Mouse (Mus musculus) 416B (cell line): Measurements from ENCODE around the gene Sprr3.
"Not testable (repeated sequence)": the region's sequence is repeated elsewhere in the genome, so short reads cannot be mapped to it uniquely, and the experiment has no call there.

Experiments used
- DNase-seq: peaks from one replicate; pipeline ENCODE4 v3.0.0; 2011; ENCODE audit warnings: low read depth

The Sprr3 gene

DNA sequence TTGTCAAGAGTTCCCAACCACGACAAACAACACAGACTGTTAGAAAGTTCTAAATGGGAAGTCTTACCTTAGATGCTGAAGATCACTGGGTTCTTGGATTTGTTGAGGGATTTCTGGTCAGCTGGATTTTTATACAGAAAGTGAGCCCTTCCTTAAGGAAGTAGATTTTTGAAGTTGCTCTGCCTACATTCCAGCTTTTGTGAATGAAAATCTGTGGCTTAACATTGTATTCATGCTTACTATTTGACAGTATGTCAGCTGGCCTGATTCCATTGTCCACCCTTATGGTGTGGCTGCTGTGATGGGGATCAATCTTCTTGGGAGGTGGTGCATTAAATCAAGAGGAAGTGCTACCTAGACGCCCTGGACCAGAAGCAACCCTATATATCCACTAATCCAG, at the start of gene Sprr3:
TSS of gene Sprr3 (minus strand) at position 101 of the 400 bp plus-strand sequence.
- no peak for DNase-seq

DNA sequence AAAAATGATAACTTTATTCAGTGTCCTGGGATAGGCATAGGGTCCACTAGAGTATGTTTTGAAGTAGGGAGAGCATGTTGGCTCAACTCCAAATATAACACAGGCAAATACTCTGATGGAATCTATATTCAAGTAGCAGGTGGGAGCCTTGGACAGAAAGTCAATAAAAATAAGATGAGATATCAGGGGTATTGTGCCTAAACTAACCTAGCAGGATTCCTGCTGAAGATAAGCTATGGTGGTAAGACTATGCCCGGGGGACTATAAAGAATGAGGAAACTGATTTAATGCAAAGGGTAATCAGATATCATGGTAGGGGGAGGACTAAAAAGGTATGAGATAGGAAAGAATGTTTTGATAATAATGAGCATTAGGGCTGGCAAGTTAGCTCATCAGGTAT, 49.7 kb upstream of the Sprr3 start:
- DNase-seq: no peak

DNA sequence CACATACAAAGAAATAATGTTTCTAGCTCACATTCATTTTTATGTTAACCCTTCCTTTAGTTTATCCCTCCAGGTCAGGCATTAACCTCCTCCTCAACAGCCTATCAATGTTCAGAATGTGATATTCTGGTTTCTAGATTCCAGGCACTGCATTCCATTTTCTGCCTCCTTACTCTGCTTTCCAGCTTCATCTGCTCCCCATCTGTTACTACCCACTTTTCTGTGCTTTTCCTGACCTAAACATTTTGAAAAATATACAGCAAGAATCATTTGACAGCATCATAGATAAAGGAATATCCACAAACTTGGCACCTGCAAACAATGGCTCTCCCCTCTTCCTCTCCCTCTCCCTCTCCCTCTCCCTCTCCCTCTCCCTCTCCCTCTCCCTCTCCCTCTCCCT, 45.0 kb upstream of the Sprr3 start:
- DNase-seq: no peak

DNA sequence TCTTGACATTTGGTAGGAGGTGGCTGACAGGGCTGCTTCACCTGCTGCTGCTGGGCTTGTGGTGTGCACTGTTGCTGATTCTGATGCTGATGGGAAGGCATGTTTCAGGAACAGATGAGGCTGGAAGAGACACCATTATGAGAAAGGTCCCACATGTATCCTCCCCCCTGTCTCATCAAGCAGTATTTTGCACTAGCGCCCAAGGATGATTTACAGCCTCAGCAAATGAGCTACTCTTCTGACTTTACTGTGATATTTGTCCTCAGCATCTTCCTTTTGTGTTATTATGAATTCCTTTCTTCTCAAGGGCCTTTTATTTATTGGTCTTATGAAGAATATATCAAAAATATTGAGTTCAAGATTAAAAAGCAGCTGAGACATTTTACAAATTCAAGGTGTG, 41.9 kb upstream of the Sprr3 start, which contains the start of gene Sprr4:
TSS of gene Sprr4 (minus strand) at position 101 of the 400 bp plus-strand sequence.
- DNase-seq: no peak

DNA sequence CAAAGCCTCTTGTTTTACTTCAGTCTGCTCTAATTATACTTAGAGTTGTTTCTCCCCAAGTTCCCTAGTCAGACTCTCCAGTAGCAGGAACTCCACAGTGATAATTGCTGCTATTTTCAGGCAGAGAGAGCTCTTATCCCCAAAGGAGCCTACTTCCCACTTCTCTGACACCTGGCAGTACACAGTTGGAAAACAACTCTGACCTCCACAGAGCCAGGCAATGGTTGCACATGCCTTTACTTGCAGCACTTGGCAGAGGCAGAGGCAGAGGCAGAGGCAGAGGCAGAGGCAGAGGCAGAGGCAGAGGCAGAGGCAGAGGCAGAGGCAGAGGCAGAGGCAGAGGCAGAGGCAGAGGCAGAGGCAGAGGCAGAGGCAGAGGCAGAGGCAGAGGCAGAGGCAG, 31.7 kb upstream of the Sprr3 start:
- DNase-seq: not testable (repeated sequence)

DNA sequence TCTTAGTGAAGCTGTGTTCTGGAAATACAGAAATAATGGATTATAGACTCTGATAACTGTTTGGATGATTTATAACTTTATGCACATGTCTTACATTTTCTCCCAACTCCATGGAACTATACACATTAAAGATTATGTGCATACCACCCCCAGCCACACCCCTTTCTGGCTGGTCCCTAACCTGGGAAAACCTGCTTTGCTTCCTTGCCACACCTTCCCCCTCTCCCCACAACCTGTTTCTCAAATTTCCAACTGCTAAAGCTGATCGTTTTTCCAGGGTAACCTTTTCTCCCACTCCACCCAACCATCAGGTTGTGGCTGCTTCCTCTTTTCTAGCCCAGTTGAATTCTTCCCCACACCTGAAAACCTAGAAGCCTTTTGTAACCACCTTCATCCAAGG, 27.8 kb upstream of the Sprr3 start:
- DNase-seq: no peak

DNA sequence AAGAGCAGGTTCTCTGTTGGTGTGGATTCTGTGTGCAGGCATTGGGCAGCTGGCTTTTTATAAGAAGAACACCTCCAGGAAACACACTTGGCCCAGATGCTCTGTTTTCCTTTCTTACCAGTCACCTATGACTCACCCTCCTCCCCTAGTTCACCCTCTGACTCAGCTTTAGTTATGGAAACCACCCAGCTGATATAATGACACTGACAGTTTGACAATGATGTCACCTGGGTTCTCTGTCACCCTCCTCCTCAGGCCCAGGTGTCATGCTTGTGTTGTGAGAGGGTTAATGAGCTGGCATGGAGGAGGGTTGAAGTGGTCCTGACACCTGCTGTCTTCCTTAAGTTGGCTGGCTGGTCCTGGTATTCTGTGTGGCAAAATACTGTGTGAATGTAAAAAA, 27.3 kb upstream of the Sprr3 start, which contains the start of gene Sprr1a:
TSS of gene Sprr1a (minus strand) at position 33 of the 400 bp plus-strand sequence.
- peak; percentile 40 for DNase-seq

DNA sequence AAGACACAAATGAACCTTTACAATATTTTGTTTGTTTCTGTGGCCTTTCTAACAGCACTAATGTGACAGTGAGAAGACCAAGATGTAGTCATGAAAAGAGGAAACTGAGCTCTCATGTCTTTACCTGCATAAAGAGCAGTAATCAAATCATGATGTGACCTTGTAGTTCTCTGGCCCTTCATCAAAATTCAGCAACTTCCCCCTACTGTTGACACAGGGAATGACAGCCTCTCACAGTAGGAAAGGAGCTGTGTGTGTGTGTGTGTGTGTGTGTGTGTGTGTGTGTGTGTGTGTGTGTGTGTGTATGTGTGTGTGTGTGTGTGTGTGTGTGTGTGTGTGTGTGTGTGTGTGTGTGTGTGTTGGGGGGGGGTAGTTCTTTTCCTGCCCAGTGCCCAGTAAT, 22.7 kb upstream of the Sprr3 start:
- peak; percentile 28 for DNase-seq

DNA sequence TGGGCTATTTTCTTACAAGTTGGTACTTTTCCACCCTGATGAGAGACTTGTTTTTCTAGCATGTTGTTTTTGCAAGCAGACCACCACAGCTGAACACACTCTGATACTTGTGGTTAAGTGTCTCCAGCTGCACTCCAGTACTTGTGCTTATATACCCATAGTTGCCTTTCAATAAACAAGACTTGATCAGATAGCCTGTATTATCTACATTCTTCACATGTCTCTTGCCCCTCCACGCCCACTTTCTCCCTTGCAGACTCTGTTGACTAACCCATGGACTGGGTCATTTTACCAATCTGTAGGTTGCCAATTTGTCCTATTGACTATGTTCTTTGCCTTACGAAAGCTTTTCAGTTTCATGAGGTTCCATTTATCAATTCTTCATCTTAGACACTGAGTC, 11.6 kb upstream of the Sprr3 start:
- DNase-seq: no peak

DNA sequence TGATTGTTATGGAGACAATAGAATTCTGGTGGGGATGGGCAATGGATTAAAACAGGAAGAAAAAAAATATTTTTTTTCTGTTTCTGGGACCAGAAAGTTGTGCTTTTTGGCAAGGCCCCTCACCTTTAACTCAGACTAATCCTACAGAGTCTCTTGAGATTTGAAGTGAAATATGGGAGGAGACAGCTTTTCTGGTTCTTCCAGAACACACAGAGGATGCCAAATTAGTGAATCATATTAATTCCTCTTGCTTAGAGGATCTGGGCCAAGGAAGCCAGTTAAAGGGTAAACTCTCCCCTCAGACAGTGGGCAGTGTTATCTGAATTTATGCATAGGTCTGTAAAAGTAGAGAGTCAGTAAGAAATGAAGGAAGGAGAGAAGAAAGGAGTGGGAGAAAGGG, 8.9 kb upstream of the Sprr3 start:
- no peak for DNase-seq

DNA sequence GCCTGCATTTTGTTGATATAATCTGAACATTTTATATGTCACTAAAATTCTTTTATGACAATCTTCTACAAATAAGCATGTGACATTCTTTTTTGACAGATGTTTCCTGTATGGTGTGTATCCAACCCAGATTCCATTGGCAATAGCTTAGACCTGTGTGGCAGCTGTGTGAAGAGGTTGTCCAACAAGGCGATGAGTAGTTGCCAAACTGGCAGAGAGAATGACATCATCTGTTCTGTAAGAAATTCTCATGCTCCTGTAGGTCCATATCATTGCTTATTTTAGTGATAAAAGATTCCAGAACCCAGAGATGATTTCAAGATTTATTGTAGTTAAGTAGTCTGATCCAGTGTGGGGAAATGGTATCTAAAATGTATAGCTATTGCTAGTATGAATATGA, 8.1 kb upstream of the Sprr3 start:
- DNase-seq: no peak

DNA sequence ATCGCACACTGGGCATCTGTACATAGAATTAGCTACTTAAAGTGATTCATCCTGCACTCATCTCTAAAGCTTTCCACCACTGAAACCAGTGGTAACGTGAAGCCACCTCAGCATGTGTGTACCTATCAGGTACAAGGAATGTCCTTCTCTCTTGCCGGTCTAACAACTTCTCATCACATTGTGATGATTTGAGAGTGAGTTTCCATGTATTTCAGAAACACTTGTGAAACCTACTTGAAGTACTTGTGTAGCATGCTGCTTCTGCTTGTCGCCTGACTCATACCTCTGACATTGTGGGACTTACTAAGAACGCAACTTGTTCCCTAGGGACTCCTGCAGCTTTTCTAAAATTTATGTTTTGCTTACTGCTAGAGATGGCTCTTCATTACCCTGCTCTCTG, 3.4 kb downstream of the Sprr3 start:
- no peak for DNase-seq

DNA sequence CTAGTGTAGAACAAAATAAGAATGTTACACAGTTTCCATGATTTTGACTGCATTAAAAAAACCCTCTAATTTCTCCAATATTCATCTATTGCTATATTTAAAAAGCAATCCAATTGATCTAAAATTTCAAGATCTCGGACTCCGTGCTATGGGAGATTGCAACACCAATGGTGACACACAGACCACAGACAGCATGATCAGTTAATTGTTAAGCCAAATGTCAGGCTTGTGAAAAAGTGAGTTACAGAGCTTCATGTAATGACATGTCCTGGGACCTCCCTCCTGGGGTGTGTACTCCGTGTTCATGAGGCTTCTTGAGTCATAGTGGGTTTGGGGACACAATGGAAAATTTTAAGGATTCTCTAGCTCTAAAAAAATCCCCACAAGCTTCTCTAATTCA, 18.3 kb downstream of the Sprr3 start:
- DNase-seq: peak; percentile 2

DNA sequence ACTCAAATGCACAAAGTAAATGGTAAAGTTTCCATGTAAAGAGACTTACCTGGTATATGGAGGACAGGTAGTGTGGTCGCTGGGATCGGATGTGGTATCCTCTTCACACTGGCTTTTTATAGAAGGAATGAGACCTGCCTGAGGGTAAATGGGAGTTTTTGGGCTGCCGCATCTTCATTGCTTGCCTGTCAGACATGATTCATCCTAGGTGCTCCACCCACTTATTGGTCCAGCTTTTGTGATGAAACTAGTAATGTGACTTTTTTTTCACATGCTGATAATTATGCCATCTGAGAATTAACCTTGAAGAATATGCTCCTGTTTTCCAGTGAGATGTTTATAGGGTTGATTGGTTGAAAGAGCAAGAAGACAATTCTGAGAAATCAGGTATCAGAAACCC, 19.8 kb downstream of the Sprr3 start, which contains the start of gene Sprr1b:
TSS of gene Sprr1b (minus strand) at position 101 of the 400 bp plus-strand sequence.
- DNase-seq: no peak

DNA sequence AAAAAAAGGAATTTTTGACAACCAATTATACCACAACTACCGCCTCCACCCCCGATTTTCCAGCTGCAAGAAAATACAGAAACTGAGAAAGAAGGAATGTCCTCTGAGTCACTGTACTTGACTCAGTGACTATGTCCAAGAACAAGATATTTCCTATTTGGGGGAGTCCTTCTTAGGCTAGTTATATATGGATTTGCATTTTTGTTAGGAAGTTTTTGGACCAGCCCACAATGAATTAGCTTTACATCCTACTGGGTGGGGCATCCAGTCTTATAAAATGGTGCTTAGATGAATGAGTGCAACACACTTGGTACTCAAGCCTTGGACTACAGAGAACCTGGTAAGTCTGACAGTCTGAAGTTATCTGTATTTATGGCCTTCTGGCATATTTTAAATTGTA, 26.2 kb downstream of the Sprr3 start, which contains the start of gene Sprr2k:
TSS of gene Sprr2k (plus strand) at position 301 of the 400 bp plus-strand sequence.
- no peak for DNase-seq

DNA sequence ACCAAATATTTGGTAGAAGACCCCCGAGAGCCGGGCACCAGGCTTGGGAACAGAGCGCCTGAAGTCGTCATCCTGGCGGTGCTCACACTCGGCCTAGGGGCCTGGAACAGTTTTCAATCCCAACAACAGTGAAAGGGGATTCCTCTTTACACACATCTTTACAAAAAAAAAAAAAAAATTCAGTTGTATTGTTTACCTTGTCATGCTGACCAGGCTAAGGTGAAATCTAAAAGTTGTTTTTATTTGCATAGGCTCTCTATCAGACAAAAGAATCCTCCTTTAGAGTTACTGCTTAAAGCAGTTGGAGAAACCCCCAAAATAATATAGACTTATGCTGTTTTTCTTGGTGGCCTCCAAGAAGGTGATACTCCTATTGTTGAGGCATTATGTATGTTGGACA, 29.2 kb downstream of the Sprr3 start, which contains the start of gene Gm9774:
TSS of gene Gm9774 (minus strand) at position 101 of the 400 bp plus-strand sequence.
- DNase-seq: no peak

DNA sequence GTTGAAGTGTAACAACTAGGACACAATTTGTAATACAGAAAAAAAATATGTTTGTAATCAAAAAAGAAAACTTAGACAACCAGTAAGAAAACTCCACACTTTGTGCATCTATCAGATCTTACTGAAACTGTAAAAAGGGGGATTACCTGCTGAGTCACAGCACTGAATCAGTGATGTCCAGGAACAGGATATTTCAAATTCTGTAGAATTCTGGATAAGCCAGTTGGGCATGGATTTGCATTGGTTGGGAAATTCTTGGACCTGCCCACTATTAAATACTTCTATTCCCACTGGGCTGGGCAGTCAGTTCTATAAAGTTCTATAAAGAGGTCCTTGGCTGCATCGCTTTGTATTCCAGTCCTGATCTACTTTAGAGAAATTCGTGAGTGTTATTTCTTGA, 40.7 kb downstream of the Sprr3 start, which contains the start of gene Sprr2j-ps:
TSS of gene Sprr2j-ps (plus strand) at position 301 of the 400 bp plus-strand sequence.
- no peak for DNase-seq

DNA sequence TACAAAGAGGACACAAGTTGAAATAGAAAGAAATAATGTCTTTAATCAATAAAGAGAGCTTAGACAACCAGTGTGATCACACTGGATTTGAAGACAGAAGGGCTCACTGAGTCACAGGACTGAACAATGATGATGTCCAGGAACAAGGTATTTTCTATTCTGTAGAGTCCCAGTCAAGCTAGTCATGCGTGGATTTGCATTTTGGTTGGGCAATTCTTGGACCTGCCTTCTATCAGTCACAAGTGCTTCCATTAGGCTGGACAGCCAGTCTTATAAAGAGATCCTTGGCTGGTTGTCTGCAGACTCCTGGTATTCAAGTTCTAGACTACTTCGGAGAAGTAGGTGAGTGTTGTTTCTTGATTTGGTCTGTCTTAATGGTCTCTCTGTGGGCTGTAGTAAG, 50.8 kb downstream of the Sprr3 start, which contains the start of gene Sprr2i:
TSS of gene Sprr2i (plus strand) at position 301 of the 400 bp plus-strand sequence.
- no peak for DNase-seq
